Mouse (Mus musculus) right cerebral cortex, adult 18-20 months (tissue): ENCODE results near the gene Trpm6.

Experiments
- DNase-seq: peaks from one replicate; pipeline ENCODE4 v3.0.0; 2022; ENCODE audit warnings: mixed read lengths

Gene Trpm6

GRCm38 (mm10) chr19:18772888-18773488, 23.2 kb downstream of the Trpm6 start:
- DNase-seq: no peak

GRCm38 (mm10) chr19:18774085-18774484, 24.3 kb downstream of the Trpm6 start:
- DNase-seq: no peak

DNA sequence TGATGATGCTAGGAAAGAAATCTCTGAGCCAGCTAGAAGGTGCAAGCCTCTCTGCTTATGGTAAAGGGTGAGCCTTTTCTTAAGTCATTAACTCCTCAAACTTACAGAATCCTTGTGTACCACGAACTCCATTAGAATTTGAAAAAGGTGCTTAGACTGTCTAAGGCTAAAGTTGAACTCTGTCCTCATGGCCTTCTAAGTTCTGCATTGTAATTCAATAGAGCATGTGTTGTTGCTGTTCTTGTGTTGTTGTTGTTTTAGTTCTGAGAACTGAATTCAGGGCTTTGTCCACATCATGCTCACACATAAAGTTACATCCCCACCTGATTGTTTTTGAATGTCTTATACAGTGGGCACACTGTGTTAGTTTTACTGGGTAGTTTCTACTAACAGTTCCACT, 49.9 kb downstream of the Trpm6 start:
- DNase-seq: no peak

DNA sequence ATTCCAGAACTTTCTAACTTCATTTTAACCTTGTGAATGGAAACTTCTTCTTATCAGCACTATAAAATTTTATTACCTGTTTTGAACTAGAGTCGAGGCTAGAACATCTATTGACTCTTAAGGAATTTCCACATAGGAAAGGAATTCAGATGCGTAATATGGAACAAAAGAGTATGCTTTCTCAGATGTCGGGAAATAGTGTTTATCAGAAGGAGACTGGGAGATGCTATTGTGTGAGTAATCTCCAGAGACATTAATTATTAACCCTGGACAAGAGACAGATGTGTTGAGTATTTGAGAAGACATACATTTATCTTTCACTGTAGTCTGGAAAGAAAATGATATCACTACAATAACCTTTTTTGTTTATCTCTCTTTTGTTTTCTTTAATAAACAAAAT, 61.5 kb downstream of the Trpm6 start:
- no peak for DNase-seq

DNA sequence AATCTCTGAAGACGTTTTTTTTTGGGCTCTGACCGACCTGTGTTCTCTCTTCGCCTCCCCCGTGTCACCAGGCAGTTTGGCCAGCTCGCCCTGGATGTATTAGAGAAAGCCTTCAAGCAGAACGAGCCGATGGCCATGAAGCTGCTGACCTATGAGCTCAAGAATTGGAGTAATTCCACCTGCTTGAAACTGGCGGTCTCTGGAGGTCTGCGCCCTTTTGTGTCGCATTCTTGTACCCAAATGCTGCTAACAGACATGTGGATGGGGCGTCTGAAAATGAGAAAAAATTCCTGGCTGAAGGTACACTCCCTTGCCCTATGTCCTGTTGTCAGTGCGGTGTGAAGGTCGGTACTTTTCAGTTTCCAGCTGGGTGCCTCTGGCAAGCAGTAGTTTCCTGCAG, 65.4 kb downstream of the Trpm6 start:
- no peak for DNase-seq

DNA sequence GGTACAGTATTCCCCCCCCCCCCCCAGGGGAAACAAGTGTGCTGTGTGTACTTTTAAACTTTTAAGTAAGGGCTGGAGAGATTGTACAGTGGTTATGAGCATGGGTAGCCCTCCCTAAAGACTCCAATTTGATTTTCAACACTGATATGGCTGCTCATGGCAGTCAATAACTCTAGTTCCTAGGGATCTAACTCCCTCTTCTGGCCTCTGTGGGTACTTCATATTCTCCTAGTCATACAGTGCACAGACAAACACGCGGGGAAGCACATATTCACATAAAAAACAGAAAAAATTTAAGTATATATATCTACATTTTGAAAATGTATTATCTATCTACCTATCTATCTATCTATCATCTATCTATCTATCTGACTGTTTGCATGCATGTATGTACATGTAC, 67.6 kb downstream of the Trpm6 start:
- DNase-seq: no peak

DNA sequence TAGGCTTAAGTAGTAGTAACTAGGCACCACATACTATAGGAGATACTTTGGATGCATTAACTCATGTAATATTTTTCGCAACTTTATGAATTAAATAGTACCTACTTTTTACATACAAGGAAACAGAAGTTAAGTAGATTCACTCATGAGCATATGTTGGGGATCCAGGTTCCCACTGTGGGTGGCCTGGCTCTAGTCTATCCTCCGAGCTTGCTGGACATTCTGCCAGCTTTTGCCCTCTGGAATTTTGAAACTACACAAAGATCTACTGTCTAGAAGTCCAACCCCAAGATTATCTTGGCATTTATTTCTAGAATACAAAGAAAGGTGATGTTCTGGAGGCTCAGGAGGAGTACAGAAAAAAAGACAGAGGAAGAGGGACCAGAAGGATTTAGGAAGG, 78.8 kb downstream of the Trpm6 start:
- no peak for DNase-seq

DNA sequence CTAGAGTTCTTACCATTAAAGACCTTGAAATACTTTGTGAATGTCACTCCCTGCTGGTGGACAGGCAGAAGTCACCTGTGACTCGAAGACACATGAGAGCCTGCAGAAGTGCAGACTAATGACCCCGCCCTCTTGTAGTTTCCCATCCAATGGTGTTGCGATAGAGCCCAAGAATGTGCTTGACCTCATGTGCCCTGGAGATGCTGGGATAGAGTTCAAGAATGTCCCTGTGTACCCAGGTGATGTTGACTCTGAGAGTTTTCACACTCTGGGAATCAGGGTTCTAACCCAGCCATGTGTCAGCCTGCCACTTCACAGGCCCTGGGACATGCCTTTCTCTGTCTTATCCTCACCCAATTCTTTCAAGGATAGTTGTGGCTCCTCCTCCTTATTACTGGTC, 81.4 kb downstream of the Trpm6 start:
- no peak for DNase-seq

GRCm38 (mm10) chr19:18834971-18835370, 85.2 kb downstream of the Trpm6 start:
- peak; percentile 48 for DNase-seq

DNA sequence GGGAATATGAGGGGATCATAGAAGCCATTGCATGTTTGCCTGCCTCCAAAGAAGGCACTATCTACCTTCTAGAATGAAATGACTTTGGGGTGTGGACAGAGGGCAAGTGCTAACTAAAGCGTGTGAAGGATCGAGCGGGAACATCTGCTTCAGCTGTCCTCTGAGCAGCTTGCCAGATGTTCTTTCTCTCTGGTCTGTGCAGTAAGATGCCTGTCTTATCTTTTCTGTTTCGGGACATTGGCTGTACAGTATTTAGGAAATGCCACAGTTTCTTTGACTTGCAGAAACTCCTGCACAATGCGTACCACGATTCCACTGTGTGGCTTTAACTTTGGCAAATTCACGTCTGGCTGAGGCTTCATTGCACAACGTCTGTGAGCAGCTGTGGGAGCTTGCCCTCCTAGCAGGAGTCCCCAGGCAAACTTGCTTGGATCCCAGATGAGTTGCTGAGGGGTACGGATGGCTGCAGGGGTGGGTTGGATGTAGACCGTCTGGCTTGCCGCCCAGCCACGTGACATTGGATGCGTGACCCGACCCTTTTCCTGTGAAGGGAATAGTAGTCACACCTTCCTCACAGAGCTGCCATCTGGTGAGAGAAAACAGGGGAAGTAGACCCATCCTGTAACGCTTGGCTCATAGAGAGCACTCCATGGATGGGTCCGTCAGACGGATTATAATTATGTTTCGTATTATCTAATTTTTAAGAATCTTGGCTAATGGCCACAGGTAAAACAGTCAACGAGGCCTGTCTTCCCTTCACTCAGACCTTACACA, 92.2 kb downstream of the Trpm6 start:
- DNase-seq: no peak

DNA sequence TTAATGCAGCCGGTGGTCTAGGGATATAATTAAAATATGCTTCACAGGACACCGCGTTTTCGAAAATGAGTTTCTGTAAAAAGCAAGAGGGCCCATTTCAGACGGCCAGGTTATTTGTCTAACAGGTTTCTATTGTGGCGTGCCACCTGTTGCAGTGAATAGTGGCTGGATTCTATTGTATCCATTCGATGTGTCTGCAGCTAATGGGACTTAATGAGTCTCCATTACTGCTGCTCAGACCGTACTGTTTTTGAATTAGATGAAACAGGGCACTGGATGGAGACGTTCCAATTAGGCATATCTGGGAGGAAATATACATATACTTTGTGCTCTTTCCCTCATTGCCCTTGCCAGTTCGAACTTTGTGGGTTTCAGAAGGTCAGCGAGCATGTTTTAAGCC, 92.8 kb downstream of the Trpm6 start:
- no peak for DNase-seq

DNA sequence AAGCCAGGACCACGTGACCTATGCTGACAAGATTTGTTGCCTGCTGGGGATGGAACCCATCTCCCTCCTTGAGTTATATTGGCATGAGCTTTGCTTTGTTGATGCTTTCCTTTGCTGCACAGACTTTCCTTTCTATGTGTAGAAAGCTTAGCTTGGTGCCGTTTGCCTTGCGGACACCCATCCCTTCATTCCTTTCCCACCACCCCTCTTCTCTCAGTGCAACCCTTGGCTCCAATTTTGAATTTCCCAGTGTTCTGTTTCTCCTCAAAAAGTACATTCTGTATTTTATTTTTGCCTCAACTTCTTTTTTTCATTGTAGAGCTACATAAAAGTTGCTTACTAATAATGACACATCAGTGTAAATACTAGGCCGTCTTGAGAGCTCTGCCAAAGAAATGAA, 96.6 kb downstream of the Trpm6 start:
- no peak for DNase-seq

GRCm38 (mm10) chr19:18868311-18868710, 118.5 kb downstream of the Trpm6 start:
- no peak for DNase-seq

- peak; percentile 49 for DNase-seq
These were observed 123.2 kb downstream of the Trpm6 start for GRCm38 (mm10) chr19:18872792-18873569.

- DNase-seq: no peak
These were observed 124.2 kb downstream of the Trpm6 start for GRCm38 (mm10) chr19:18873709-18874644.

DNA sequence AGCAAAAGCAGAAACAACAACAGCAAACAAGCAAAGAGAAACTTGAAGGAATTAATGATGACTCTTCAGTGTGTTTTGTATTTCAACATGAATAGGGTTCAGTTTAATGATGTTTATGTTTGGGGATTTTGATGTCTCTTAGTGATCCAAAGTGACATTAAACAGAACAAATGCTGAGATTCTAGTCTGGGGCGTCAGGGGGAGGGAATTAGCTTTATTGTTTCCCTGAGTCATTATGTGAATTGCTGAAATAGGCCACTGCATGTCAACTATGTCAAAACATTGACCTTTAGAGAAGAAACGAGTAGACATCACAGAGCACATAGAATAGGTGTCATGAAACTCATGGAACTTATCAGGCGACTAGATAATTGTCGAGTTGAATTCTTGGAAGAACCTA, 129.5 kb downstream of the Trpm6 start:
- DNase-seq: no peak

- no peak for DNase-seq
These were observed 131.4 kb downstream of the Trpm6 start for GRCm38 (mm10) chr19:18881162-18881561.

DNA sequence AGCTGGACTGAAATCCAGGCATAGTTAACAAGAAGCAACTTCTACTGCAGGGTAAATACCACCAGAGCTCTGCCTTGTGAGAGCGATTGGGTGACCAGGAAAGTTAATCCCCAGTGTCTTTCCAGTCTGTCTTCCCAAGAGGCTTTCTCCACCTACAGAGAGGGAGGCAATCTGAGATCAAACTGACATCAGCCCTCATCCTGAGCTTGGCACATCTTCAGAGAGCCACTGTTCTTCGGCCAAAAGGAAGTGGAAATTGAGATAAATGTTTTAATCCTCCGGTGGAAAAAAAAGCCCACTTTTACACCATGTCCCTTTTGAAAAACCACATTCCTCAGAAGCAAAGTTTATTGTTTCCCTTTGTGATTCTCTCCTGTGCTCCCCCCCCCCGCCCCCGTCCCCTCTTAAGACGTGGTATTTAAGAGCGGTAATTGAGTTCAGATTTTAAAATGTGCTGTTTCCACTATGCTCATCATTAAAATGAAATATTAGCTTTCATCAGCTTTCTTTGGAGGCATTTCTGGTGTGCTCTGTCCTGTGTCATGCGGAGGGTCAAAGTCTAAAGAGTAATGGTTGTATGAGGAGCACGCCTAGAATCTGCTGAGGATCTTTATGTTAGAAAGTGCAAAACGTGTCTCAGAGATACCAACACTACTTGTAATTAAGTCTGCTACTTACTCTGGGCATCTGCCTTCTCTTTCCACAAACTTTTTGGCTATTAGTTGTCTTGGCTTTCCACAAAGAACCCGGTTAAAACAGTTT, 138.0 kb downstream of the Trpm6 start:
- no peak for DNase-seq

- DNase-seq: peak; percentile 39
These were observed 138.8 kb downstream of the Trpm6 start for GRCm38 (mm10) chr19:18888491-18889116.

- DNase-seq: peak; percentile 48
These were observed 139.4 kb downstream of the Trpm6 start for GRCm38 (mm10) chr19:18889117-18889627.

- DNase-seq: no peak
These were observed 139.8 kb downstream of the Trpm6 start for GRCm38 (mm10) chr19:18889632-18890031.
